Mouse (Mus musculus) ES-Bruce4 (cell line): Measurements from ENCODE around the gene Elf2.

Experiments
- CTCF ChIP-seq: IDR thresholded peaks from one replicate; pipeline ENCODE4 v1.8.1; 2011; ENCODE audit warnings: low read depth, low read length
- EP300 ChIP-seq: IDR thresholded peaks from 2 replicates; pipeline ENCODE4 v1.6.1; 2011; ENCODE audit warnings: low read depth, low read length; ENCODE audit not compliant: insufficient read depth
- POLR2A ChIP-seq: IDR thresholded peaks from one replicate; pipeline ENCODE4 v1.8.1; 2011; ENCODE audit warnings: low read length; ENCODE audit not compliant: insufficient read depth

- no peak for TF ChIP-seq CTCF
- no peak for TF ChIP-seq EP300
- no peak for TF ChIP-seq POLR2A
Observed at GRCm38 (mm10) chr3:51204897-51205296, 135.6 kb downstream of the Elf2 start.
